34 mouse cellular contexts compared by ENCODE assay signal in the genomic region with DNA sequence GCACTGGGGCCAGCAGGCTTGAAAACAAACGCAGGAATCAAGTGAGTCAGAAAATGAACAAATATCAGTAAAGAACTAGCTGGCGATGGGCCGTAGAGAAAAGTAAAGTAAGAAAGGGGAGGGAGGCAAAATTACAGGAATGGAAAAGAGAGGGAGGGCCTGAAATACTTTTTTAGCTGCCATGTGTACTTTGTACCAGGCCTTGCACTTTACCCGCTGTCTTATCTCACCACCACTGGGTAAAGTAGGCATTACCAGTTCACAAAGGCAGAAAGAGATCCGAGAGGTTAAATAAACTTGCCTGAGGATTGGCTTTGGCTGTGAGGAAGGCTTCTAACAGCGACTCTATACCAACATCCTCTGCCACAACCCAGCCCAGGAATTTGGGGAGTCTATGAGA. TPM values are rescaled to one million over a fixed set of nuclear protein-coding genes. Genes with fewer than 3 reads are reported as not detected.
A peak's percentile ranks its signal among the peaks of the same experiment; 100 is the strongest.
DNase-seq lines count a peak whose midpoint lies in the region; ATAC-seq and TF ChIP-seq lines count a peak whose summit lies in the region.
"Had no signal": no experiment of that assay in that cellular context is flagged by ENCODE, and none has a peak within 500 bp of the region (broad histone marks: within the 10 kb centered on the region; RNA-seq: fewer than 3 reads in every experiment).

No protein-coding gene starts in this region.

- peaks cover 22% of the 10 kb centered on the region for H3K4me1 ChIP-seq in liver, adult 2 months (ENCODE audit: control insufficient read depth, insufficient read depth, low read length)
- H3K4me1 ChIP-seq in liver, embryonic 11.5 days (replicated peaks; ENCODE audit: control insufficient read depth, insufficient read depth, low read length) = no peaks in the 10 kb centered on the region
- no peaks in the 10 kb centered on the region; the same call in 1 of the 2 replicates for H3K4me1 ChIP-seq in intestine, postnatal 0 days (replicated peaks; ENCODE audit: control insufficient read depth, insufficient read depth, low read length)
- H3K4me1 ChIP-seq in stomach, postnatal 0 days (replicated peaks; ENCODE audit: control insufficient read depth, insufficient read depth) = peaks cover 3% of the 10 kb centered on the region; the same call in 1 of the 2 replicates

- H3K9me3 ChIP-seq in liver, embryonic 11.5 days (ENCODE audit: control insufficient read depth, low read length) = no peaks in the 10 kb centered on the region
- no peaks in the 10 kb centered on the region for H3K9me3 ChIP-seq in intestine, postnatal 0 days (ENCODE audit: control insufficient read depth)
- no peaks in the 10 kb centered on the region for H3K9me3 ChIP-seq in stomach, postnatal 0 days (ENCODE audit: control insufficient read depth, low read length)
- H3K9me3 ChIP-seq: embryonic facial prominence, embryonic 13.5 days; forebrain, embryonic 15.5 days; heart, embryonic 10.5 days; heart, embryonic 15.5 days; limb, embryonic 13.5 days; neural tube, embryonic 15.5 days had no signal

- H3K27me3 ChIP-seq in liver, adult 2 months (ENCODE audit: control insufficient read depth, insufficient read depth, low read length) = no peaks in the 10 kb centered on the region
- H3K27me3 ChIP-seq in liver, embryonic 11.5 days (replicated peaks; ENCODE audit: control insufficient read depth, insufficient read depth, low read length) = peaks cover 35% of the 10 kb centered on the region
- H3K27me3 ChIP-seq in intestine, postnatal 0 days (replicated peaks; ENCODE audit: control insufficient read depth, insufficient read depth, low read length) = no peaks in the 10 kb centered on the region
- no peaks in the 10 kb centered on the region for H3K27me3 ChIP-seq in stomach, postnatal 0 days (ENCODE audit: control insufficient read depth, insufficient read depth, low read length)

- H3K36me3 ChIP-seq in liver, adult 2 months (ENCODE audit: control insufficient read depth, insufficient read depth, low read length) = no peaks in the 10 kb centered on the region
- no peaks in the 10 kb centered on the region for H3K36me3 ChIP-seq in liver, embryonic 11.5 days (ENCODE audit: control insufficient read depth, insufficient read depth, low read length)
- no peaks in the 10 kb centered on the region for H3K36me3 ChIP-seq in intestine, postnatal 0 days (ENCODE audit: control insufficient read depth, insufficient read depth)
- no peaks in the 10 kb centered on the region for H3K36me3 ChIP-seq in stomach, postnatal 0 days (ENCODE audit: control insufficient read depth, insufficient read depth, low read length)
- H3K36me3 ChIP-seq: embryonic facial prominence, embryonic 13.5 days; forebrain, embryonic 10.5 days; forebrain, embryonic 15.5 days; heart, embryonic 10.5 days; heart, embryonic 15.5 days; limb, embryonic 13.5 days; neural tube, embryonic 15.5 days had no signal

- 21% methylated on average over 6 of the region's 6 CpGs for WGBS in liver, adult 2 months
- WGBS in liver, embryonic 11.5 days = 74% methylated on average over 6 of the region's 6 CpGs
- WGBS in intestine, postnatal 0 days = 43% methylated on average over 6 of the region's 6 CpGs
- WGBS in stomach, postnatal 0 days = 56% methylated on average over 6 of the region's 6 CpGs

- no peak overlapping the region for H3K4me3 ChIP-seq in liver, adult 2 months (ENCODE audit: insufficient read depth, low read depth, low read length)
- H3K4me3 ChIP-seq in liver, embryonic 11.5 days (ENCODE audit: low read depth, low read length) = no peak overlapping the region
- H3K4me3 ChIP-seq in intestine, postnatal 0 days (ENCODE audit: low read depth, low read length) = no peak overlapping the region
- no peak overlapping the region for H3K4me3 ChIP-seq in stomach, postnatal 0 days (ENCODE audit: low read depth, low read length)
- H3K4me3 ChIP-seq: embryonic facial prominence, embryonic 13.5 days; forebrain, embryonic 10.5 days; forebrain, embryonic 15.5 days; heart, embryonic 10.5 days; heart, embryonic 15.5 days; left cerebral cortex, adult 2 months; limb, embryonic 13.5 days; neural tube, embryonic 15.5 days had no signal

- no peak for TF ChIP-seq CTCF in liver, adult 2 months (IDR thresholded peaks at IDR 0.05; ENCODE audit: low read depth, low read length)
- TF ChIP-seq CTCF in intestine, postnatal 0 days (IDR thresholded peaks at IDR 0.05; ENCODE audit: low read depth) = no peak
- no peak for TF ChIP-seq CTCF in stomach, postnatal 0 days (IDR thresholded peaks at IDR 0.05; ENCODE audit: low read depth)

- peak overlapping the region; percentile 97 for H3K27ac ChIP-seq in liver, adult 2 months (replicated peaks; ENCODE audit: insufficient read depth, low read depth, low read length)
- no peak overlapping the region for H3K27ac ChIP-seq in liver, embryonic 11.5 days (ENCODE audit: low read depth, low read length)
- H3K27ac ChIP-seq in intestine, postnatal 0 days (ENCODE audit: low read depth, low read length) = peak overlapping the region; percentile 76
- no peak overlapping the region for H3K27ac ChIP-seq in stomach, postnatal 0 days (replicated peaks)
- H3K27ac ChIP-seq: embryonic facial prominence, embryonic 13.5 days; forebrain, embryonic 10.5 days; forebrain, embryonic 15.5 days; heart, embryonic 10.5 days; heart, embryonic 15.5 days; left cerebral cortex, adult 2 months; limb, embryonic 13.5 days; liver, embryonic 14.5 days; macrophage; neural tube, embryonic 15.5 days had no signal

- no peak for TF ChIP-seq EP300 in stomach, postnatal 0 days (optimal IDR thresholded peaks at IDR 0.05)

- ATAC-seq in liver, embryonic 11.5 days (replicated peaks; ENCODE audit: low FRiP score) = no peak
- ATAC-seq in intestine, postnatal 0 days = peak; percentile 13; the same call in 1 of the 2 replicates
- ATAC-seq in stomach, postnatal 0 days (ENCODE audit: low FRiP score, low TSS enrichment) = no peak
- no peak for ATAC-seq in megakaryocyte, adult 5-6 weeks (ENCODE audit: poor library complexity, severe bottlenecking)

- peak overlapping the region; percentile 36 for H3K9ac ChIP-seq in liver, adult 2 months (ENCODE audit: low read depth, low read length)
- no peak overlapping the region for H3K9ac ChIP-seq in liver, embryonic 11.5 days (ENCODE audit: low read depth, low read length)
- H3K9ac ChIP-seq in intestine, postnatal 0 days (ENCODE audit: low read depth, low read length) = no peak overlapping the region
- H3K9ac ChIP-seq in stomach, postnatal 0 days (ENCODE audit: low read length) = no peak overlapping the region
- H3K9ac ChIP-seq: embryonic facial prominence, embryonic 13.5 days; forebrain, embryonic 15.5 days; heart, embryonic 15.5 days; limb, embryonic 13.5 days; liver, embryonic 14.5 days; lung, embryonic 14.5 days; neural tube, embryonic 15.5 days had no signal

- peak; percentile 41 for DNase-seq in kidney, adult 11 months
- DNase-seq in kidney, postnatal 14 days = no peak
- peak; percentile 96 for DNase-seq in liver, adult 2 months (ENCODE audit: extremely low read depth, low read depth, low spot score)
- DNase-seq in liver, embryonic 11.5 days (ENCODE audit: low spot score) = no peak
- DNase-seq in stomach, postnatal 0 days (ENCODE audit: low spot score) = peak; percentile 42
- DNase-seq: right cerebral cortex, postnatal 14 days had no signal

- TF ChIP-seq POLR2A in liver, adult 2 months (IDR thresholded peaks at IDR 0.05; ENCODE audit: extremely low read depth, insufficient read depth, low read length) = no peak

- H3K79me2 ChIP-seq in liver, adult 2 months (ENCODE audit: control insufficient read depth, insufficient read depth, low read length) = no peaks in the 10 kb centered on the region

- no peak overlapping the region for H3K4me2 ChIP-seq in liver, embryonic 11.5 days
- 0 out of 2 replicates have a peak overlapping the region, but pooled peaks have one; percentile 9 for H3K4me2 ChIP-seq in intestine, postnatal 0 days (replicated peaks; ENCODE audit: low read depth)
- H3K4me2 ChIP-seq in stomach, postnatal 0 days (replicated peaks; ENCODE audit: low read depth) = no peak overlapping the region
- H3K4me2 ChIP-seq: embryonic facial prominence, embryonic 13.5 days; forebrain, embryonic 15.5 days; heart, embryonic 15.5 days; limb, embryonic 13.5 days; lung, embryonic 14.5 days; neural tube, embryonic 15.5 days had no signal

RNA-seq across cellular contexts. Expression of a gene that starts 5.1 kb away (rescaled TPM):
- total RNA-seq in liver, adult 2 months (2014; rRNA removed) = 36.3 and 50.3 TPM in 2 replicates
- 31.6 and 34.4 TPM in 2 replicates for polyA plus RNA-seq in liver, adult 2 months (2012; rRNA removed)
- polyA plus RNA-seq in liver, embryonic 11.5 days (2014; fragmentation: Nextera tagmentation; extraction: Ambion mirVana) = 0.43 and 1.0 TPM in 2 replicates
- polyA plus RNA-seq in intestine, postnatal 0 days (2015; fragmentation: Nextera tagmentation; extraction: Ambion mirVana) = 25.5 and 32.1 TPM in 2 replicates
- polyA plus RNA-seq in stomach, postnatal 0 days (2015; fragmentation: Nextera tagmentation; extraction: Ambion mirVana) = 7.5 and 8.8 TPM in 2 replicates
- total RNA-seq in megakaryocyte, adult 5-6 weeks (2015) = 0.16 and 0.55 TPM in 2 replicates
- total RNA-seq in megakaryocyte, adult 5-6 weeks (2017) = 0.18 and 0.45 TPM in 2 replicates
- total RNA-seq: common myeloid progenitor, adult 5-6 weeks had no signal
- polyA plus RNA-seq: macrophage had no signal

RNA-seq across cellular contexts. Expression of a gene that starts 5.3 kb away (rescaled TPM):
- total RNA-seq in liver, adult 2 months (2014; rRNA removed) = 0.18 and 0.40 TPM in 2 replicates
- polyA plus RNA-seq in liver, adult 2 months (2012; rRNA removed) = 2.1 and 2.5 TPM in 2 replicates
- 0.25 TPM in 1 of 2 replicates, not detected in the other for polyA plus RNA-seq in liver, embryonic 11.5 days (2014; fragmentation: Nextera tagmentation; extraction: Ambion mirVana)
- polyA plus RNA-seq in intestine, postnatal 0 days (2015; fragmentation: Nextera tagmentation; extraction: Ambion mirVana) = 0.65 and 0.87 TPM in 2 replicates
- 0.82 and 1.5 TPM in 2 replicates for polyA plus RNA-seq in stomach, postnatal 0 days (2015; fragmentation: Nextera tagmentation; extraction: Ambion mirVana)
- total RNA-seq in megakaryocyte, adult 5-6 weeks (2015) = not detected in 2 replicates
- total RNA-seq in megakaryocyte, adult 5-6 weeks (2017) = not detected in 2 replicates
- total RNA-seq: common myeloid progenitor, adult 5-6 weeks; gastrocnemius, adult 18-20 months; gastrocnemius, postnatal 25 days; heart, postnatal 25 days; monocyte, adult 5-6 weeks had no signal
- polyA plus RNA-seq: CD4-positive, CD25-positive, alpha-beta regulatory T cell, adult 4 months; macrophage had no signal

RNA-seq across cellular contexts. Expression of a gene that starts 25.6 kb away (rescaled TPM):
- 0.09 and 0.20 TPM in 2 replicates for total RNA-seq in liver, adult 2 months (2014; rRNA removed)
- not detected in 2 replicates for polyA plus RNA-seq in liver, adult 2 months (2012; rRNA removed)
- polyA plus RNA-seq in liver, embryonic 11.5 days (2014; fragmentation: Nextera tagmentation; extraction: Ambion mirVana) = not detected in 2 replicates
- not detected in 2 replicates for polyA plus RNA-seq in intestine, postnatal 0 days (2015; fragmentation: Nextera tagmentation; extraction: Ambion mirVana)
- polyA plus RNA-seq in stomach, postnatal 0 days (2015; fragmentation: Nextera tagmentation; extraction: Ambion mirVana) = 126 and 146 TPM in 2 replicates
- total RNA-seq in megakaryocyte, adult 5-6 weeks (2015) = not detected in 2 replicates
- not detected in 2 replicates for total RNA-seq in megakaryocyte, adult 5-6 weeks (2017)
- total RNA-seq: adrenal gland, adult 18-20 months; adrenal gland, postnatal 36 days; common myeloid progenitor, adult 5-6 weeks; gastrocnemius, adult 18-20 months; heart, postnatal 25 days; layer of hippocampus, adult 18-20 months; layer of hippocampus, postnatal 10 days; left cerebral cortex, adult 2 months; left cerebral cortex, postnatal 25 days; monocyte, adult 5-6 weeks had no signal
- polyA plus RNA-seq: CD4-positive, CD25-positive, alpha-beta regulatory T cell, adult 4 months; forebrain, embryonic 10.5 days; frontal cortex, adult 2 months; heart, embryonic 10.5 days; hindbrain, embryonic 11.5 days; kidney, embryonic 14.5 days; liver, embryonic 14.5 days; macrophage; midbrain, embryonic 14.5 days had no signal

RNA-seq across cellular contexts. Expression of a gene that starts 30.8 kb away (rescaled TPM):
- 0.20 and 0.37 TPM in 2 replicates for total RNA-seq in liver, adult 2 months (2014; rRNA removed)
- polyA plus RNA-seq in liver, adult 2 months (2012; rRNA removed) = 0.12 and 0.16 TPM in 2 replicates
- polyA plus RNA-seq in liver, embryonic 11.5 days (2014; fragmentation: Nextera tagmentation; extraction: Ambion mirVana) = 0.05 TPM in 1 of 2 replicates, not detected in the other
- polyA plus RNA-seq in intestine, postnatal 0 days (2015; fragmentation: Nextera tagmentation; extraction: Ambion mirVana) = 0.68 and 0.86 TPM in 2 replicates
- 0.42 TPM in 2 replicates for polyA plus RNA-seq in stomach, postnatal 0 days (2015; fragmentation: Nextera tagmentation; extraction: Ambion mirVana)
- not detected in 2 replicates for total RNA-seq in megakaryocyte, adult 5-6 weeks (2015)
- not detected in 2 replicates for total RNA-seq in megakaryocyte, adult 5-6 weeks (2017)
- total RNA-seq: common myeloid progenitor, adult 5-6 weeks; monocyte, adult 5-6 weeks had no signal
- polyA plus RNA-seq: heart, embryonic 10.5 days; macrophage had no signal

RNA-seq across cellular contexts. Expression of a gene that starts 45.6 kb away (rescaled TPM):
- 1.5 and 1.8 TPM in 2 replicates for total RNA-seq in liver, adult 2 months (2014; rRNA removed)
- 0.22 and 0.66 TPM in 2 replicates for polyA plus RNA-seq in liver, adult 2 months (2012; rRNA removed)
- 10.4 and 11.4 TPM in 2 replicates for polyA plus RNA-seq in liver, embryonic 11.5 days (2014; fragmentation: Nextera tagmentation; extraction: Ambion mirVana)
- polyA plus RNA-seq in intestine, postnatal 0 days (2015; fragmentation: Nextera tagmentation; extraction: Ambion mirVana) = 5.6 and 6.2 TPM in 2 replicates
- polyA plus RNA-seq in stomach, postnatal 0 days (2015; fragmentation: Nextera tagmentation; extraction: Ambion mirVana) = 3.8 and 4.0 TPM in 2 replicates
- total RNA-seq in megakaryocyte, adult 5-6 weeks (2015) = 2.2 and 4.8 TPM in 2 replicates
- 1.1 and 4.3 TPM in 2 replicates for total RNA-seq in megakaryocyte, adult 5-6 weeks (2017)

Comparison
In these comparisons a context has a peak if more than half of its experiments do, and no peak if none do; other contexts are left out.
1. DNase-seq: peak in kidney, adult 11 months (single experiment), liver, adult 2 months (single experiment) and stomach, postnatal 0 days (single experiment); none in kidney, postnatal 14 days (single experiment) and liver, embryonic 11.5 days (single experiment).
2. H3K27ac ChIP-seq: peak in liver, adult 2 months (single experiment) and intestine, postnatal 0 days (single experiment); none in liver, embryonic 11.5 days (single experiment) and stomach, postnatal 0 days (single experiment).
3. RNA of a gene that starts 25.6 kb away (polyA plus RNA-seq): 126 to 146 TPM in stomach, postnatal 0 days; not detected in liver, adult 2 months, not detected in liver, embryonic 11.5 days and not detected in intestine, postnatal 0 days; every median in the first group is over 100 times any median in the second.